Mouse (Mus musculus) megakaryocyte, embryonic 14.5 days (primary cell): ENCODE measurements at regions not wholly inside any gene's neighbourhood (a gene's known extent, or its start where the extent isn't known, plus 50 kb on each side); places are given as distances from the start of the nearest gene placed in this dataset.

Source experiments
- FLI1 ChIP-seq: IDR thresholded peaks from 2 replicates; pipeline ENCODE4 v1.6.1; 2012; ENCODE audit warnings: low read length, inconsistent platforms, mixed read lengths
- GATA1 ChIP-seq: IDR thresholded peaks from 3 replicates; pipeline ENCODE4 v1.6.1; 2012; ENCODE audit warnings: mixed read lengths, low read length, inconsistent platforms, borderline replicate concordance

- TF ChIP-seq GATA1 (no peak), FLI1 (no peak)
These were observed 200.1 kb upstream of the Tank start for GRCm38 (mm10) chr2:61378297-61378696.
